Mouse (Mus musculus) monocyte, adult 2 months (primary cell): ENCODE measurements around the gene Armc8.

Experiments used
- DNase-seq, 2 experiments: peaks; one replicate each; pipeline ENCODE4 v3.0.0; 2022; ENCODE audit warnings: low spot score in 2 of 2, low read depth in 1 of 2

Armc8 gene

GRCm38 (mm10) chr9:99449886-99450647 is 118.6 kb downstream of the Armc8 start:
- DNase-seq = no peak

DNA sequence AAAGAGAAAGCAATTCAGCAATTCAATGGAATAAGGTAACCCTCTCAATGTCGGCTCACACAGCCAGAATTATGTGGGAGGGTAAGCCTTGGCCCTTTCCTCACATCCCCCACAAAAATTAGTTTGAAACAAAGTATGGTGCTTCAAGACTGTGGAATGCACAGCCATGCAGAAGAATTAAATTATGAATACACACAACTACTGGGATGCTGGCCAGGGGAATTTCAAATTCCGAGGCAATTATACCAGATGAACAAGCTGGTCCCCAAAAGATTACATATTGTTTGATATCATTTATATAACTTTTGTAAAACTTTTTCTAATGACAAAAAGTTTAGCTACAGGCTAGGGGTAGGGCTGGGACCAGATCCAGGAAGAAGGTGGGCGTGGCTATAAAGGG is 121.4 kb downstream of the Armc8 start:
- no peak for DNase-seq

DNA sequence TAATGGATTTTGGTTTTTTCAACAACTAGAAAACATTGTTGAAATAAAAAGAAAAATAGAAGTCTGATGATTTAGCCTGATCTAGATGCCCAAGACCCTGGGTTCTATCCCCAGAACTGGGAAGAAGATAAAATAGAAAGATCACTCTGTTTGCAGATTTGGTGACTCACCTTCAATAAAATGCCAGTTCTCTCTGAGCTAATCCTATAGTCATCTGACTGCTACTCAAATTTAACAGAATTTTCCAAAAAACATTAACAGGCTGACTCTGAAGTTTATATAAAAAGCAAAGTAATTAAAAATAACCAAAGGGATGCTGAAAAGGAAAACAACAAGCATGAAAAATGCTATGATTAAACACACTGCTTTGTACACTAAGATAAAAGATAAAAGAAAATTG is 122.4 kb downstream of the Armc8 start:
- DNase-seq = no peak

DNA sequence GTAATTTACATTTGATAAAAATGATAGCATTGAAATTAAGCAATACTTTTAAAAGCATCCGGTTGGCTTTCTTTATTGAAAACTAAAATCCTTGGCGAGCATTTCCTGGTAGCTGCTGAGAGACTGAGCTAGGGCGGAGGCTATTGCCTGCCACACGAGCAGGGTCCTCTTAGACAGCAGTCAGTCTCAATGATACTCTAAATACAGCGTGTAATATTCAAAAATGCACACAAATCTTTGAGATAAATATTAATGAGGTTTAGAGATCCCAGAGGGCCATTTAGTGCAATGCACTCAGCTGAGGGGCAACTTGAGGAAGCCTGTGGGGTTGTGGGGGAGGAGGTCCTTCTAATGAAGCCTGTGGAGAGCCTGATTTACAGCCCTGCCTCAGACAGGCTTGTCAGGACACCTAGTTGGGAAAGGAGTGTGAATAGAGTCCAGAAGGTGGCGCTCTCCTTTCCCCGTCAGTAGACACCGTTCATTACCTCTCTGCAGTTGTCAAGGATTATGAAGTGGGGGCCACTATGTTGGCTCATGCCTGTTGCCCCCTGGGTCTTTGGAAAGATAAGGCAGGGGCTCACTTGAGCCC is 124.0 kb downstream of the Armc8 start:
- no peak for DNase-seq

- DNase-seq = no peak
Observed at GRCm38 (mm10) chr9:99441647-99442433, 126.9 kb downstream of the Armc8 start.

DNA sequence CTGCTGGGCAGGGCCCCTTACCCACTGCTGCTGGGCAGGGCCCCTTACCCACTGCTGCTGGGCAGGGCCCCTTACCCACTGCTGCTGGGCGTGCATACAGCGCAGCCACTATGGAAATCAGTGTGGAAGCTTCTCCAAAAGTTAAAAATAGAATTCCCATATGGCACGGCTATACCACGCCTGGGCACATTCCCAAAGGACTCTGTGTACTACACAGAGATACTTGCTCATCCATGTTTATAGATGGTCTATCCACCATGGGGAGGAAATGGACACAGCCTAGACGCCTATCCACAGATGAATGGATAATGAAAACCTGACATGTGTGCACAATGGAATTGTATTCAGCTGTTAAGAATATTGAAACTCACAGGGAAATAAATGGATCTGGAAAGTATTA is 127.8 kb downstream of the Armc8 start:
- no peak for DNase-seq

DNA sequence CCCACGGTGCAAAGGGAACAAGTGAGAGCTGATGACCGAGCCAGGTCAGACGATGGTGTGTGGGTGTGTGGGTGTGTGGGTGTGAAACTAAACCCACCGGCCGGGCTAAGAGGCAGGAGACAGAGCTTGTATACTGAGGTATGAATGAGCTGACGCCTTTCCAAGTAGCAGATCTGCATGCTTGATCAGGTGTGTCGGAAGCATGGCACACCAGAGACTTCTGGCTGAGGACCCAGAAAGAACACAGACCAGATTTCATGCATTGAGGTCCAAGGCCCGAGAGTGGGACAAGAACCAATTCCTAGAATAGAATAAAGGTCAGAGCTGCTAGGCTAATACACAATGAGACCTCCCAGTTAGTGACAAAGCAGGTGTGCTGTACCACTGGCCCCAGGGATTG is 129.6 kb downstream of the Armc8 start:
- no peak for DNase-seq

DNA sequence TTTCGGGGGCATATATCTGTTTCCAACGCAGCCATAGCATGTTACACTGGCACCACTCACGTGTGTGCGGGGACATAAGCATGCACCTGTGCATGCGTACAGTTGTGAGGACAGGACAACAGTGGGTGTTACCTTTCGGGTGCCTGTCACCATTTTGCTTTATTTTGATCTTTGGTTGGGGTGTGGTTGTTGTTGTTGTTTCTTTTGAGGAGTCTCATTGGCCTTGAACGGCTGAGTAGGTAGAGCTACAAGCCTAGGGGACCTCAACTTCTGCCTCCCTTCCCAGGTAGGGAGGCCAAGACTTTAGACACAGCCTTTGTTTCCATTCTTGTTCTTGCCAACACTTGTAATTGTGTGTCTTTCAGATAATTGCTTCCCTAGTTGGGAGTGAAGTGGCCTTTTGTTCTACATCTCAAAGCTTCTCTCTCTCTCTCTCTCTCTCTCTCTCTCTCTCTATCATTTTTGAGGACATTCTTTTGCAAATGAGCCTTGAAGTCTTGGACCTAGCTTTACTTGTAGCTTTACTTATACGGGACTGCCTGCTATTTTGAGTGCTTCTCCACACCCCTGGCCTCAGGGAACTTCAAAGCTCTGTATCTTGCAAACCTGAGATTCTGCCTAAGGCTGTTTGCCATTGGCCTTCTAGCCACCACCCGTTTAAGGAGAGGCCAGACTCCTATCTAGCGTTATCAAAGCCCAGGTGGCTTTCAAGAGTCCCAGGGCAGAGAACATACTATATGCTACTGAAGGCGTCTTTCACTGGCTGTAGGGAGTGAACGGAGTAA is 130.7 kb downstream of the Armc8 start:
- DNase-seq = no peak

DNA sequence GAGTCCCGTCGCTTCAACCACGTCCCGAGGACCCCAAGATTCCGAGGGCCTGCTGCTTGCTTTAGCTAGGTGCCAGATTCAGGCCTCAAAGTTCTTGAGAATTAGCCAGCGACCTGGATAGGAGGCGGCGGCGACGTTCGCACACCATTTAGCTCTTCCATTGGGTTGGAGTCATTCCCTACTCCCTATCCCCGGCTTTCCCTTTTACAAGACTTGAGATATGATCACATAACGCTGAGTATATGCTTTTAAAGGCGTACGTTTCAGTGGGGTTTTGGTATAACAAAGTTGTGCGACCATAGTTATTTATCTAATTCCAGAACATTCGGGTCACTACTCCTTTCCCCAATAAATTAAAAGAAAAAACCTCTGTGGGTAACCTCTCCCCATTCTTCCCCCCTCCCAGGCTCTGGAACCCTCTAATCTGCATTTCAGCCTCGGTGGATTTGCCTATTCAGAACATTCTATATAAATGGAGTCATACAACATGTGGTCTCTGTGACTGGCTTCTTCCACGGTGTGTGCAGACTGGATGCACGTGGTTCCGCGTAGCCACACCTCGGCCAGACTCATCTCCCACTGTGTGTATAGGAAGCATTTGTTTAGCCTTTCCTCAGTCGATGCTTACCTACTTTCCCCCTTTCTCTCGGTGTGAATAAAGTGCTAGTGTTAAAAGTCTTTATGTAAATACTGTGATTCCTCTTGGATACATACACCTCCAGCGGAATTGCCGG is 131.5 kb downstream of the Armc8 start, which contains the start of gene Mras:
Mras (minus strand) TSS at position 351 of the 734 bp plus-strand sequence.
- DNase-seq = no peak

- no peak for DNase-seq
Observed at GRCm38 (mm10) chr9:99436182-99437030, 132.3 kb downstream of the Armc8 start.

DNA sequence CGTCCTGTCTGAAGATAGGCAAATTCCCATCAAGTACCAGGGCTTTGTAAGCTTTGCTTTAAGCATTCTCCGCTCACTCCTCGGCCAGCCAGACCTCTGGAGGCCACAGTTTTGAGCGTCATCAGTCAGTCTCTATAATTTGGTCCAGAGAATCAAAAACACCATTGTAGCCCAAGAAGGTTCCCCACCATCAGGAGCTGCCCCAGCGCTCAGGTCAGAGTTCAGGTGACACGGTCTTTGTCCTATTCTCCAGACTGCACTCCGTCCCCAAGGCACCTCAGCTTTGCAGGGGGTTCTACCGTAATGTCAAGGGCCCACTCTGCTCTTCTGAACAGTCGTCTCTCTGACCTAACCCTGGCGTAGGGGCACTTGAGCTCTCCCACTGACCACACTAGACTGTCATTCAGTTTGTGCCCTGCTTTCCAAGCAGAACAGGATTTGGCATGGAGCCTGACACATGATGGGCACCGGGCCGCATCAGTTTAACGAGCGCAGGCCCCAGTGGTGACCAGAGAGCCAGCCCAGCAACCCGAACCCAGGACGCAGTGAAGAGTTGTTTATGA is 133.0 kb downstream of the Armc8 start:
- no peak for DNase-seq

DNA sequence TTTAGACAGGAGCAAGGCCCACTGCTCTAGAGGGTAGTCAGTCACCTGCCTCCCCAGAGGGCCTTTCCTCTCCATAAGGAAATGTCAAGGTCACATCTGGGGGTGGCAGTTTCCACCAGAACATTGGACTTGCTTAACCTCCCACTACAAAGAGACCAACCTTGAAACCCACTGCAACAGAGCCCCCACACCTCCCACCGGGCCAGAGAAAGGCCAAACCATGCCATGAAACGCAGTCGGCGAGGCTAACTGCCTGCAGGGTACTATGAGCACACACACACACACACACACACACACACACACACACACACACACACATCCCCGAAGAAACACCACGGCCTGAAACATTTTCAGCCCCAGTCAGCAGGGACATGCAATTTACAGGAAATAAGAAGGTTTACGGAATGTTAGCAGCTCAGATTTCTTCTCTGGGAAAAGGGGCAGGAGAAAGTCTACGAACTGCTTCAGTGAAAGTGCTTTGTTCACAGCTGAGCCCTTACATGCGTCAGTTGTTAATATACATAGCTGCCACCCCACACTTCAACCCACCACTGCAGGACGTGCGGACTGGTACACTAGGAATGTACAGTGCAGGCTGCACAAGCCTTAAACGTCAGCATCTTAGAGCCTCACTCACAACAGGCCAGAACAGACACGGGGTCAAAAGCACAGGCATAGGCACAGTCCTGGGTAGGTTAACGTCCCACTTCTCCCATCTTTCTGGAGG is 133.6 kb downstream of the Armc8 start:
- DNase-seq = no peak

DNA sequence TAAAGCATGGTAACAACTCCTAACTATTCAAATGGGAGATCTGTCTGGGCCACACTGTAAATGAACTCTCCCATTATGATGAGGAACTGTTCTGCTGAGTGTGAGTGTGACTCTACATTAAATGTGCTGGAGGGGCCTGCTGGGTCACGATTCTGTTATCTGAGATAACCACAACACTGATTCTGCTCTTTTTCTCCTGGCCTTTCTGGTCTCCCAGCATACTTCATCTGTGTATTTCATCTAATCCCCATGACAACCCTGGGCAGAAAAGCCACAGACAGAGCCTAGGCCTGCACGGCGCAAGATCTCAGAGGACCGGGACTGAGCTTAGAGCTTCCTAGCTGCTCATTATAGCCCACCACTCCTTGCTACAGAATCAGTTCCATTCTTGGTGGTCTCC is 136.2 kb downstream of the Armc8 start:
- no peak for DNase-seq

DNA sequence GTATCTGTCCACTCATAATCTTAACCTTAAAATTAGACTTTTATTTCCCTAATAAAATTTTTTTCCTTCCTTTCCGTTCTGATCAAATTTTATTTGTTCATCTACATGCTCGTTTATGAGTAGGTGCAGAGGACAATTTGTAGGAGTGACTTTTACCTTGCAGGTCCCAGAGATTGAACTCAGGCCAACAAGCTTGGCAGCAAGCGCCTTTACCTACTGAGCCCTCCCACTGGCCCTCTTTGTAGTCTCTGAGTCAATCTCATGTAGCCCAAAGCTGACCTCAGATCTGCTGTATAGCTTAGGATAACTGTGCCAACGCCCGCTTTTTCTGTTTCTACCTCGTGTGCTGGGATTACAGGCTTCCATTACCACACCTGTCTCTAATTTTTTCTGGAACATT is 136.7 kb downstream of the Armc8 start:
- DNase-seq = no peak

DNA sequence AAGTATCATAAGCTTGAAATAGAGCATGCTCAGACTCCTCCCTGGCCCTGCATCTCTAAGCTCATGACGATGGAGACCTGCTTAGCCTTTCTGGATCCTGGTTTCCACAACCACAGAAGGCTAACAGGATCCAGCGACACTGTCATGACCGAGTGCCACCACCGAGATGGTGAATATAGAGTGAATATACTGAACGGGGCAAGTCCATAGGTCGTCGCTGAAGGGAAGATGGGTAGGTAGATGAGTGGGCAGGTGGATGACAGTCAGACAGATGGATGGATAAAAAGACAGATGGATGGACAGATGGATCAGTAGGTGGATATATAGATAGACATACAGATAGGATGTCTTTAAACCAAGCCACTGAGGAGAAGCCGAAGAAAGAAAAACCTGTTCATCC is 137.4 kb downstream of the Armc8 start:
- DNase-seq = no peak

DNA sequence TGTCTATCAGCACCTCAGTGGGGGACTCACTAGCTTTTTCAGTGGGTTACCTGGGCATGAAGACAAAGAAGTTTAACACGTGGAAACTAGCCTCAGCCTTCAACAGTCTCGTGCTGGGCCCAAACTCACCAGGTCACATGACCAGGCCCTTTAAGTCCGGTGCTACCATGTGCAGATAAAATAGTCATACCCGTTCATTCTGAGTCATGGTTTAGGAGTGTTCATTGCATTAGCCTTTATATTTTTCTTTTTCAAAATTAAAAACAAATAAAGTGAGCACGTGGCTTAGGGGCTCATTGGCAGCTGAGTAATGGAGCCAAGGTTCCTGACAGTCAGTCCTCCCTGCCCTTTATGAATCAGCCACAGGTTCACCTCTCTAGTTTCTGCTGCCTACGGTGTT is 137.9 kb downstream of the Armc8 start:
- no peak for DNase-seq

- no peak for DNase-seq
Observed at GRCm38 (mm10) chr9:99429845-99430244, 138.9 kb downstream of the Armc8 start.

GRCm38 (mm10) chr9:99428601-99429331 is 139.9 kb downstream of the Armc8 start:
- DNase-seq = no peak
